Mouse (Mus musculus): Measurements from ENCODE around the gene Rsph6a. TPM values are rescaled to one million over a fixed set of nuclear protein-coding genes. Genes with fewer than 3 reads are reported as not detected.
"Not testable (repeated sequence)": the region's sequence is repeated elsewhere in the genome, so short reads cannot be mapped to it uniquely, and the experiment has no call there.

The Rsph6a gene
- polyA plus RNA-seq, 1 experiment from 2014 or later = not detected

DNA sequence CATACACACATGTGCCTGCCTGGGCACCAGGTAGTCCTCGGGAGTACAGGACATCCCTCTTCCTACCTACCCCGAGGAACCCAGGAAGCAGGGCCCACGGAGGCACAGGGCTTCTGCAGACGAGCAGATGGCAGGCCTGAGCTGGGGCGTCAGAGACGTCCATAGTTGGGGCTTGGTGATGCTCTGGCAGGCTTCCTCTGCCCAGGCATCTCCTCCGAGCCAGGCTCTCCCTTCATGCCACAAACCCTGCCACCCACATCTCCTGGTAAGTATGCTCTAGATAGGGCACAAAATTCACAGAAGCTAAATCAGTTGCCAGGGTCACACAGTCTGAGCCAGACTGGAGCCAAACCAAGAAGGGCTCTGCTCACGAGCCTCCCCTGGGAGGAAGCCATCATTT lies 4.3 kb upstream of the Rsph6a start:
- Histone ChIP-seq H3K4me3 (no peak overlapping the region), H3K27me3 (no peaks in the 10 kb centered on the region), H3K4me1 (replicated peaks) (peaks cover 11% of the 10 kb centered on the region), H3K36me3 (peaks cover 74% of the 10 kb centered on the region), H3K4me2 (no peak overlapping the region), H3K9me3 (no peaks in the 10 kb centered on the region), H3K9ac (no peak overlapping the region), H3K27ac (replicated peaks) (no peak overlapping the region)
- WGBS = 91% methylated on average over 8 of the region's 8 CpGs
- ATAC-seq (ENCODE audit: low read depth) = no peak

DNA sequence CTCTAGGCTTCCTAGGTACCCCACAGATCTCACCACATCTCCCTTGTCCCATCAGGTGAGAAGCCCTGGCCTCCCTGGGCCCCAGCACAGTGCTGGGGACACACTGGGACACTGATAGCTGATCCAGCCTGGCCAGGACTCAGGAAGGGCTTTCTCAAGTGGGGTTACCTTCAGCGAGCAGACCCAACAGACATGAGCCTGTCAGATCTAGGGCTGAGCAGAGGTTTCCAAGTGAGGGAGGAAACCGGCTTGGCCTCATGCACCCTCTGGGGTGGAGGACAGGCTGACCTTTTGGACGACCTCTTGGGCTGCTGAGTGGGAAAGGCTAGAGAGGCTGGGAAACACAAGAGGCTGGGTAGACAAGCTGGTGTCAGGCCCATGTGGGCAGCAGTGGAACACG lies 3.3 kb upstream of the Rsph6a start:
- Histone ChIP-seq H3K9me3 (no peaks in the 10 kb centered on the region), H3K4me1 (replicated peaks) (peaks cover 11% of the 10 kb centered on the region), H3K4me2 (no peak overlapping the region), H3K36me3 (peaks cover 64% of the 10 kb centered on the region), H3K9ac (no peak overlapping the region), H3K27me3 (no peaks in the 10 kb centered on the region), H3K4me3 (no peak overlapping the region), H3K27ac (replicated peaks) (no peak overlapping the region)
- WGBS = 78% methylated on average over 4 of the region's 4 CpGs
- no peak for ATAC-seq (ENCODE audit: low read depth)

DNA sequence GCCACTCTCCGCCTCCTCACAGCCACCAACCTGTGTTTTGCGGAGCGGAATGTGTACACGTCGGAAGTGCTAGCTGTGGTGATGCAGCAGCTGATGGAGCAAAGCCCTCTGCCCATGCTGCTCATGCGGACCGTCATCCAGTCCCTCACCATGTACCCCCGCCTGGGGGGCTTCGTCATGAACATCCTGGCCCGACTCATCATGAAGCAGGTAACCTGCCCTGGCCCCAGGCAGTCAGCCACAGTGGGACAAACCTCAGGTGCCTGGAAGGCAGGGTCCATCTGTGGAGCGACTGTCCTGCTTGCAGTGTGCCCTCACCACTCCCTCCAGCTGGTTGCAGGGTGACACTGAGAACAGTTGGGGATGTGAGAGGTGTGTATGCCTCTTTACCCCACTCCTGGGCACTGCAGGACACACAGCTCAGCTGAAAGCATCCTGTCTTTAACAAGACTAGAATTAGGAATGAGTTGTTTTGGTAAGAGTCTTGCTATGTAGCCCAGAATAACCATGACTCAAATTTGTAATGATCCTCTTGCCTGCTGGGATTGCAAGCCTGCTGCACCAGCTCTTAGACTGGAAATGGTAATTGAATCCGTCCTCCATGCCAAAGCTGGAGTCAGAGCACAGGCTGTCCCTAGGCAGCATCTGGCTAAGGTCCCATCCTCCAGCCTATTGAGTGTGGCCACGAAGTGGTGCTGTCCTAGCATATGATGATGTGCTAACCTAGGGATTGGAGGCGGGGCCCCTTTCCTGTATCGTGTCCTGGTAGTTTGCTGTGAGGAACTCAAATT lies 1.9 kb upstream of the Rsph6a start:
- Histone ChIP-seq H3K4me3 (no peak overlapping the region), H3K27me3 (no peaks in the 10 kb centered on the region), H3K4me2 (no peak overlapping the region), H3K27ac (replicated peaks) (no peak overlapping the region), H3K9me3 (no peaks in the 10 kb centered on the region), H3K4me1 (replicated peaks) (peaks cover 11% of the 10 kb centered on the region), H3K9ac (no peak overlapping the region), H3K36me3 (peaks cover 50% of the 10 kb centered on the region)
- 91% methylated on average over 15 of the region's 15 CpGs for WGBS
- ATAC-seq (ENCODE audit: low read depth) = no peak

DNA sequence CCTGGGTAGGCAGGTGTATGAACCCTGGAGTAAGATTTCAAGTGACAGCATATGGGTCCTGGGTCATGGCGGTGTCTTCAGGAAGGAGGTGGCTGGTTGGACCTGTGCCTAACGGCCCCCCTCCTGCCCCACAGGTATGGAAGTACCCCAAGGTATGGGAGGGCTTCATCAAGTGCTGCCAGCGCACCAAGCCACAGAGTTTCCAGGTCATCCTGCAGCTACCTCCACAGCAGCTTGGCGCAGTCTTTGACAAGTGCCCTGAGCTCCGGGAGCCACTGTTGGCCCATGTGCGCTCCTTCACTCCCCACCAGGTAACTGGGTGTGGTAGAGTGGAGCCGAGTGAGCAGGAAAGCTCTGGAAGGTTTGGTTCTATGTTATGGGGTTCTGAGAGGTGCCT lies 1.4 kb upstream of the Rsph6a start:
- Histone ChIP-seq H3K27ac (replicated peaks) (no peak overlapping the region), H3K9me3 (no peaks in the 10 kb centered on the region), H3K4me1 (replicated peaks) (peaks cover 11% of the 10 kb centered on the region), H3K4me3 (no peak overlapping the region), H3K36me3 (peaks cover 44% of the 10 kb centered on the region), H3K4me2 (no peak overlapping the region), H3K27me3 (no peaks in the 10 kb centered on the region), H3K9ac (no peak overlapping the region)
- ATAC-seq (ENCODE audit: low read depth) = no peak
- WGBS = 92% methylated on average over 7 of the region's 7 CpGs

DNA sequence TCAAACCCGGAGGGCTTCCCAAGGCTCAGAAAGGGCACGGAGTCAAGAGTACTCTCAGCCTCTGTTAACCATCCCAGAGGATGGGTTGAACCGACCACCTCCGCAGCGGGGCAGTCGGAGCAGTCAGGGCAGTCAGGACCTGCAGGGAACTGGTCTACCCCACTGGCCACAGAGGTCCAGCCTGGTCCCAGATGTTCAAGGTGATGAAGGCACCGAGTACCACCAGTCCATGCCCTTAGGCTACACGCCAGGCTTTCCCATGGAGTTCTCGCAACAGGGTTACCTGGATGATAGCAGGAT lies 237 bp downstream of the Rsph6a start:
- no peak for ATAC-seq (ENCODE audit: low read depth)
- H3K4me3 ChIP-seq = peak overlapping the region; percentile 25
- H3K36me3 ChIP-seq = peaks cover 28% of the 10 kb centered on the region
- H3K27me3 ChIP-seq = no peaks in the 10 kb centered on the region
- H3K27ac ChIP-seq (replicated peaks) = no peak overlapping the region
- H3K4me1 ChIP-seq (replicated peaks) = peaks cover 11% of the 10 kb centered on the region
- H3K9me3 ChIP-seq = no peaks in the 10 kb centered on the region
- 67% methylated on average over 9 of the region's 9 CpGs for WGBS
- peak overlapping the region; percentile 58 for H3K9ac ChIP-seq
- H3K4me2 ChIP-seq = peak overlapping the region; percentile 50

DNA sequence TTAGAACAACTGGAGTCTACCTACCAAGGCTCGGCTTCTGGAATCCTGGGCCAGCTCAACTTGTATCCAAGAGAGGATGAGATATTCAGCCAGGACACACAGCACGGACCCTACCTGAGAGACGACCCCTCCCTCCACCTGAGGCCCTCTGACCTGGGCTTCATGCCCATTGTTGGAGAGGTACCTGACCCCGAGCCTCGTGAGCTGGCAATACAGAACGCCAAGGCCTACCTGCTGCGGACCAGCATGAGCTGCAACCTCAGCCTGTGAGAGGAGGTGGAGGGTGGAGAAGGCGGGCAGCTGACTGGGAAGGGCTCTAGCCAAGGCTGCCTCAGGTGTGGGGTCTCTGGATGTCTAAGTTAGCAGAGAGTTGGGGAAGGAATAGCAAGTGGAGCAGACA lies 618 bp downstream of the Rsph6a start:
- Histone ChIP-seq H3K9me3 (no peaks in the 10 kb centered on the region), H3K9ac (no peak overlapping the region), H3K36me3 (peaks cover 25% of the 10 kb centered on the region), H3K4me3 (no peak overlapping the region), H3K27ac (replicated peaks) (no peak overlapping the region), H3K27me3 (no peaks in the 10 kb centered on the region), H3K4me2 (no peak overlapping the region), H3K4me1 (replicated peaks) (peaks cover 11% of the 10 kb centered on the region)
- ATAC-seq (ENCODE audit: low read depth) = no peak
- WGBS = 91% methylated on average over 8 of the region's 8 CpGs

DNA sequence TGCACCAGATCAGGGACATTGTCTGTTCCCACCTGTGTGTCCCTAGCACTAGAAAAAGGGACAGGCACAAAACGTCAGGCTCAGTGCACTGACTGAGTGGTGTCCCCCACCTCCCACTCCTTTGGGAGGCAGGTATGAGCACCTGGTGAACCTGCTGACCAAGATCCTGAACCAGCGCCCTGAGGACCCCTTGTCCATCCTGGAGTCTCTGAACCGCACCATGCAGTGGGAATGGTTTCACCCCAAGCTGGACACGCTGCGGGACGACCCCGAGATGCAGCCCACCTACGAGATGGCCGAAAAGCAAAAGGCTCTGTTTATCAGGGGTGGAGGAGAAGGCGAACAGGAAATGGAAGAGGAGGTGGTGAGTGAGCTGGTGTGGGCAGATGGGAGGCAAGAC lies 2.9 kb downstream of the Rsph6a start:
- ATAC-seq (ENCODE audit: low read depth) = no peak
- H3K4me1 ChIP-seq (replicated peaks) = peaks cover 11% of the 10 kb centered on the region
- no peak overlapping the region for H3K27ac ChIP-seq (replicated peaks)
- no peak overlapping the region for H3K4me2 ChIP-seq
- peaks cover 2% of the 10 kb centered on the region for H3K36me3 ChIP-seq
- H3K27me3 ChIP-seq = no peaks in the 10 kb centered on the region
- no peaks in the 10 kb centered on the region for H3K9me3 ChIP-seq
- WGBS = 89% methylated on average over 10 of the region's 10 CpGs
- H3K4me3 ChIP-seq = no peak overlapping the region
- H3K9ac ChIP-seq = no peak overlapping the region

DNA sequence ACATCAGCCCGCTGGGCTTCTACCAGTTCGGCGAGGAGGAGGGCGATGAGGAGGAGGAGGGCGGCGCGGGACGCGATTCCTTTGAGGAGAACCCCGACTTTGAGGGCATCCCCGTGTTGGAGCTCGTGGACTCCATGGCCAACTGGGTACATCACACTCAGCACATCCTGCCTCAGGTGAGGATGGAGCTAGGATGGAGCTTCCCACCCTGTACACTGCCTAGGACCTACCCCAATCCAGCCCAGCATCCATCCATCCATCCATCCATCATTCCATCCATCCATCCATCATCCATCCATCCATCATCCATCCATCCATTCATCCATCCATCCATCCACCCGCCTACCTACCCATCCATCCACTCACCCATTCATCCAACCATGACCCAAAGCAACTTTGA lies 11.4 kb downstream of the Rsph6a start:
- no peak for ATAC-seq (ENCODE audit: low read depth)
- WGBS = 57% methylated on average over 13 of the region's 13 CpGs
- Histone ChIP-seq H3K36me3 (no peaks in the 10 kb centered on the region), H3K4me2 (peak overlapping the region; percentile 16; the same call in 1 of the 2 replicates), H3K9me3 (no peaks in the 10 kb centered on the region), H3K4me1 (replicated peaks) (no peaks in the 10 kb centered on the region), H3K4me3 (peak overlapping the region; percentile 4; the same call in 1 of the 2 replicates), H3K27me3 (peaks cover 35% of the 10 kb centered on the region), H3K9ac (no peak overlapping the region), H3K27ac (replicated peaks) (no peak overlapping the region)

DNA sequence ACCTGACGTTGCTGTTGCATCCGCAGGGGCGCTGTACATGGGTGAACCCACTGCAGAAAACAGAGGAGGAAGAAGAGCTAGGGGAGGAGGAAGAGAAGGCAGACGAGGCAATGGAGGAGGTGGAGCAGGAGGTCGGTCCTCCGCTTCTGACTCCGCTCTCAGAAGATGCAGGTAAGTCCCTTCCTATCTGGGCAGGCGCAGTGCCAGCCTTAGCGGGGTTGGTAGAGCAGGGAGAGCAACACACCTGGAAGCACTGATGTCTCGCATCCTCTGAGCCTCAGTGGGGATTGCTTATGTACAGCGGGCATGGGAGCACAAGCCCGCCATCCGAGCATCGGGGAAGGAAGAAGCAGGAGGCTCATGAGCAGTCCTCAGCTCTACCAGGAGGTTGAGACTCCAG lies 12.6 kb downstream of the Rsph6a start:
- H3K36me3 ChIP-seq = no peaks in the 10 kb centered on the region
- H3K9ac ChIP-seq = no peak overlapping the region
- ATAC-seq (ENCODE audit: low read depth) = no peak
- H3K4me3 ChIP-seq = no peak overlapping the region
- H3K4me1 ChIP-seq (replicated peaks) = no peaks in the 10 kb centered on the region
- no peak overlapping the region for H3K27ac ChIP-seq (replicated peaks)
- H3K9me3 ChIP-seq = no peaks in the 10 kb centered on the region
- H3K4me2 ChIP-seq = no peak overlapping the region
- 46% methylated on average over 14 of the region's 14 CpGs for WGBS
- peaks cover 35% of the 10 kb centered on the region for H3K27me3 ChIP-seq

DNA sequence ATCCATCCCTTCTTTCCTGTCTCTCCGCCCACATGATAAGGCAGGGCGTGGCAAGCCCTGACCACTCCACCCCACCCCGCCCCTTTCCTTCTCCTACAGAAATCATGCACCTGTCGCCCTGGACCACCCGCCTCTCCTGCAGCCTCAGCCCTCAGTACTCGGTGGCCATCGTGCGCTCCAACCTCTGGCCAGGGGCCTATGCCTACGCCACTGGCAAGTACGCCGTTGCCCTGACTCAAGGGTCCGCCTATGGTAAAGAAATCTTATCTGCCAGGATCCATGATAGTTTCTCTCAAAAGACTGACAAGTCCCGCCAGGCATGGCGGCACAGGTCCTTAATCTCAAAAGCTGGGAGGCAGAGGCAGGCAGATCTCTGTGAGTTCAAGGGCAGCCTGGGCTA lies 13.4 kb downstream of the Rsph6a start:
- no peak overlapping the region for H3K4me2 ChIP-seq
- peaks cover 35% of the 10 kb centered on the region for H3K27me3 ChIP-seq
- 70% methylated on average over 14 of the region's 14 CpGs for WGBS
- H3K9ac ChIP-seq = no peak overlapping the region
- no peak overlapping the region for H3K27ac ChIP-seq (replicated peaks)
- no peak overlapping the region for H3K4me3 ChIP-seq
- no peaks in the 10 kb centered on the region for H3K36me3 ChIP-seq
- no peaks in the 10 kb centered on the region for H3K4me1 ChIP-seq (replicated peaks)
- H3K9me3 ChIP-seq = no peaks in the 10 kb centered on the region
- ATAC-seq (ENCODE audit: low read depth) = no peak

DNA sequence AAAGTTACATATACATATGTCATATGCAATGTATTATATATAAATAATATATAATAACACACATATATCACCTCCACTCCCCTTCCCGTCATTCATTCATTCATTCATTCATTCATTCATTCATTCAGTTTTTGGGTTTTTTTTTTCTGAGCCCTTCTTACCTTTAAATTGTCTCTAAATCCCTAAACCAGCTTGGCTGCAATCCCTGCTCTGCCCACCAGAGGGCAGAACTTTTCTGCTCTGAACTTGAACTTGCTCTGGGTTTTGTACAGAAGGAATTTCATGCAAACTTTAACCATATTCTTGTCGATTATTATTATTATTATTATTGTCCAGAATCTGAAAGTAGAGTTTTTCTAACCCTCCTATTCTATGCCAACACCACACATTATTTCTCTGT lies 14.2 kb downstream of the Rsph6a start:
- Histone ChIP-seq H3K27me3 (peaks cover 35% of the 10 kb centered on the region), H3K4me2 (no peak overlapping the region), H3K4me1 (replicated peaks) (no peaks in the 10 kb centered on the region), H3K9me3 (no peaks in the 10 kb centered on the region), H3K27ac (replicated peaks) (no peak overlapping the region), H3K4me3 (no peak overlapping the region), H3K9ac (no peak overlapping the region), H3K36me3 (no peaks in the 10 kb centered on the region)
- 3% methylated on average over 2 of the region's 2 CpGs for WGBS
- ATAC-seq (ENCODE audit: low read depth) = no peak

DNA sequence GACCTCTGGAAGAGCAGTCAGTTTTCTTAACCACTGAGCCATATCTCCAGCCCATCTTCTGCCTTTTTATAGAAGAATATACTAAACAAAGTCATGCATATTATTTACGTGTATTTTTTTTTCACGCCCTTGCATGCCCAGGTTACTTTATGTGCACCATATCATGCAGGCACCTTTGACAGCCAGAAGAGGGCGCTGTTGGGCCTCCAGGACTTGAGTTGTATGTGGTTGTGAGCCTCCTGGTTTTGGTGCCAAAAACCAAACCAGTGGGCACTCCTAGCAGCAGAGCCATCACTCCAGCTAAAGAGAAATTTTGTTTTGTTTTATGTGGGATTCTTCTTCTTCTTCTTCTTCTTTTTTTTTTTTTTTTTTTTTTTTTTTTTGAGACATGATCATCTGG lies 15.0 kb downstream of the Rsph6a start:
- Histone ChIP-seq H3K4me2 (no peak overlapping the region), H3K4me3 (no peak overlapping the region), H3K27ac (replicated peaks) (no peak overlapping the region), H3K27me3 (peaks cover 30% of the 10 kb centered on the region), H3K36me3 (no peaks in the 10 kb centered on the region), H3K4me1 (replicated peaks) (no peaks in the 10 kb centered on the region), H3K9ac (no peak overlapping the region), H3K9me3 (no peaks in the 10 kb centered on the region)
- no peak for ATAC-seq (ENCODE audit: low read depth)
- whole genome bisulfite sequencing = 51% methylated on average over 3 of the region's 3 CpGs

DNA sequence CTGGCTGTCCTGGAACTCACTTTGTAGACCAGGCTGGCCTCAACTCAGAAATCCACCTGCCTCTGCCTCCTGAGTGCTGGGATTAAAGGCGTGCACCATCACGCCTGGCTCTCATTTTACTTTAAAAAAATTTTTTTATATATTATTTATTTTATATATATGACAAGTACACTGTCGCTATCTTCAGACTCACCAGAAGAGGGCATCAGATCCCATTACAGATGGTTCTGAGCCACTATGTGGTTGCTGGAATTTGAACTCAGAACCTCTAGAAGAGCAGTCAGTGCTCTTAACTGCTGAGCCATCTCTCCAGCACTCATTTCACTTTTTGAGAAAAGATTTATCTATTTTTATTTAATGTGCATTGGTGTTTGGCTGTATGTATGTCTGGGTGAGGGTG lies 16.5 kb downstream of the Rsph6a start:
- peaks cover 14% of the 10 kb centered on the region for H3K27me3 ChIP-seq
- H3K9me3 ChIP-seq; H3K4me2 ChIP-seq; H3K36me3 ChIP-seq; ATAC-seq (ENCODE audit: low read depth); H3K27ac ChIP-seq (replicated peaks); H3K9ac ChIP-seq; H3K4me3 ChIP-seq; H3K4me1 ChIP-seq (replicated peaks): not testable (repeated sequence)
- 59% methylated on average over 3 of the region's 3 CpGs for WGBS

Data from neural tube, embryonic 13.5 days (tissue).